Mouse (Mus musculus): ENCODE results near the gene Itpkb. TPM values are rescaled to one million over a fixed set of nuclear protein-coding genes. Genes with fewer than 3 reads are reported as not detected.

Itpkb gene
- polyA plus RNA-seq, 1 experiment from 2014 or later: 3.7 TPM

- Histone ChIP-seq H3K4me3 (ENCODE audit: low read depth, low read length) (no peak overlapping the region), H3K27ac (replicated peaks) (no peak overlapping the region; the same call in 1 of the 2 replicates), H3K9ac (ENCODE audit: low read length) (no peak overlapping the region), H3K27me3 (ENCODE audit: control insufficient read depth, insufficient read depth, low read length) (no peaks in the 10 kb centered on the region), H3K4me2 (replicated peaks; ENCODE audit: low read depth) (no peak overlapping the region), H3K36me3 (ENCODE audit: control insufficient read depth, insufficient read depth, low read length) (no peaks in the 10 kb centered on the region), H3K4me1 (replicated peaks; ENCODE audit: control insufficient read depth, insufficient read depth) (peaks cover 28% of the 10 kb centered on the region), H3K9me3 (ENCODE audit: control insufficient read depth, low read length) (no peaks in the 10 kb centered on the region)
- no peak for ATAC-seq (ENCODE audit: low FRiP score, low TSS enrichment)
- WGBS: 74% methylated on average over 9 of the region's 9 CpGs
- DNase-seq (ENCODE audit: low spot score): no peak
- no peak for TF ChIP-seq EP300 (optimal IDR thresholded peaks at IDR 0.05)
- TF ChIP-seq CTCF (IDR thresholded peaks at IDR 0.05; ENCODE audit: low read depth): no peak
These were observed 75.5 kb downstream of the Itpkb start for GRCm38 (mm10) chr1:180405576-180406335.

DNA sequence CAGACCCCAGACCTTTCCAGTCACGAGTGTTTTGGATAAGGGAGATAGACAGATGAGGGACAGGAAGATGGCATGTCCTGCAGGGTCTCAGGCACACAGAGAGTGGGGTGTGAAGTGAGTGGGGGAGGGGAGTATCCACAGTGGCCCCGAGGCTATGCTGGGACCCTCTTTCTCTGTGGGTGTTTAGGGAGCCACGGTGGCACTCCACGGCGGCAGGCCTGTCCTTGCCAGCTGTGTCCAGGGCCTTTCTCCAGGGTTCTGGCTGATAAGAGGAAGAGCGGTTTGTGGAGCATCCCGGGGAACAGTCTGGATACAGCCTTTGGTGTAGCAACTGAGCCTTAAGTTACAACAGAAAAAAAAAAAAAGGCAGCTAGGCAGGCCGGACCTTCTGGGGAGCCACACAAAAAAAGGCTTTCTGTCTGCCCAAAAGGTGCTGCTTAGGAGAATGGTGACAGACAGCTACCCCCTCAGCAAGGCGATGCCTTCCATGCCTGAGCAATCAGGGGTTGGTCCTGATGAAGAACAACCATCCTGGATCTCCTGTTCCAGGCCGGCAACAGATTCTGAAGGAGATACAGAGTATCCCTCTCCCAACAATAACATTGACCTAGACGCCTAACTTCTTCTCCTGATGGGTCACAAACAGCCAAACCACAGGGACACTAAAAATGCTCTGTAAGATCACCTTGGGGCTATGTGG lies 76.2 kb downstream of the Itpkb start:
- TF ChIP-seq EP300 (optimal IDR thresholded peaks at IDR 0.05) (no peak), CTCF (IDR thresholded peaks at IDR 0.05; ENCODE audit: low read depth) (no peak)
- ATAC-seq (ENCODE audit: low FRiP score, low TSS enrichment) (no peak), DNase-seq (ENCODE audit: low spot score) (no peak)
- Histone ChIP-seq H3K4me2 (replicated peaks; ENCODE audit: low read depth) (no peak overlapping the region), H3K36me3 (ENCODE audit: control insufficient read depth, insufficient read depth, low read length) (no peaks in the 10 kb centered on the region), H3K4me1 (replicated peaks; ENCODE audit: control insufficient read depth, insufficient read depth) (peaks cover 29% of the 10 kb centered on the region), H3K9ac (ENCODE audit: low read length) (no peak overlapping the region), H3K9me3 (ENCODE audit: control insufficient read depth, low read length) (no peaks in the 10 kb centered on the region), H3K27ac (replicated peaks) (no peak overlapping the region; the same call in 1 of the 2 replicates), H3K27me3 (ENCODE audit: control insufficient read depth, insufficient read depth, low read length) (no peaks in the 10 kb centered on the region), H3K4me3 (ENCODE audit: low read depth, low read length) (no peak overlapping the region)
- WGBS: 78% methylated on average over 11 of the region's 11 CpGs

- no peaks in the 10 kb centered on the region for H3K27me3 ChIP-seq (ENCODE audit: control insufficient read depth, insufficient read depth, low read length)
- no peaks in the 10 kb centered on the region for H3K36me3 ChIP-seq (ENCODE audit: control insufficient read depth, insufficient read depth, low read length)
- ATAC-seq (ENCODE audit: low FRiP score, low TSS enrichment) (peak; percentile 70), DNase-seq (ENCODE audit: low spot score) (peak; percentile 90)
- peak overlapping the region; percentile 80 for H3K27ac ChIP-seq (replicated peaks)
- H3K4me1 ChIP-seq (replicated peaks; ENCODE audit: control insufficient read depth, insufficient read depth): peaks cover 29% of the 10 kb centered on the region
- 18% methylated on average over 16 of the region's 16 CpGs for WGBS
- H3K4me3 ChIP-seq (ENCODE audit: low read depth, low read length): peak overlapping the region; percentile 17; the same call in 1 of the 2 replicates
- peak overlapping the region; percentile 40; the same call in 1 of the 2 replicates for H3K4me2 ChIP-seq (replicated peaks; ENCODE audit: low read depth)
- H3K9me3 ChIP-seq (ENCODE audit: control insufficient read depth, low read length): no peaks in the 10 kb centered on the region
- TF ChIP-seq CTCF (IDR thresholded peaks at IDR 0.05; ENCODE audit: low read depth): peak; percentile 81
- TF ChIP-seq EP300 (optimal IDR thresholded peaks at IDR 0.05): no peak
- H3K9ac ChIP-seq (ENCODE audit: low read length): peak overlapping the region; percentile 51; the same call in 1 of the 2 replicates
These were observed 76.9 kb downstream of the Itpkb start for GRCm38 (mm10) chr1:180407171-180407671.

DNA sequence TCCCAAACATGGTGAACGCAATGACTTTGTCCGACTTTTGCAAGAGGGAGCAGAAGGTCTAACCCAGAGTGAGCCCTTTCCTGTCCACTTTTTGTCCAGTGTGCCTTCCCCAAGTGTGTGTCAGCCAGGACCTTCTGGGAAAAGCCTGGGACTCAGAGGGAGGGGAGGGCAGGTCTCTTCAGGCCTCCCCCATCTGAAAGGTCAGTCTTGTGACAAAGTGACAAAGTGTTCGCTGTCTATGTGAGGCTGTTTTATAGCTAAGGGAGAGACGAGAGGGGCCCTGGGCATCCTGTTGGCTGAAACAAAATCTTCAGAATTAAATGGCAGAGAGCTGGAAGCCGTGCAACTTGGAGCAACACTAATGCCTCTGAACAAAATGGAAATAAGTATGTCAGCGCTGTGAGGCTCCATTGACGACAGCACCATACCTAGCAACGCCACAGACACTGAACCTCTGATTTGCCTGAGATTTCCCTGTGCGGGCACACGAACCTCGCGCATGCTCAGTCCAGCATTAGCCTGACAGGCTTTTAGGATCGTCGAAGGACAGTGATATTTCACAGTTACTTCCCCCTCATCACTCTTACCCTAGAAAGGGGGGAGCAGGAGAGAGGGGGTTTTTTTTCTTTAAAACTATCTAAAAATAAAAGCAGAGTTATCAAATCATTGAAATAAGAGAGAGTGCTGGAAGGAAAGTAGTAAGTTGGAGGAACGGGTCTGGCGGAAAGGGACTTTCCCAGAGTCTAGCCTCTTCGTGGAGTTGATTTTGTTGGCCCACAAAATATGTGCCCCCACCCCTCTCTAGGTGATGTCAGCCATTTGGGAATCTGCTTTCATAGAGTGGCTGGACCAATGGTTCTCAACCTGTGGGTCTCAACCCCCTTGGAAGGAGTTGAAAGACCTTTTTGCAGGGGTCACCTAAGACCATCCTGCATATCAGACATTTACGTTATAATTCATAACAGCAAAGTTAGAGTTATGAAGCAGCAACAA lies 77.7 kb downstream of the Itpkb start:
- ATAC-seq (ENCODE audit: low FRiP score, low TSS enrichment) (no peak), DNase-seq (ENCODE audit: low spot score) (no peak)
- WGBS: 63% methylated on average over 18 of the region's 18 CpGs
- Histone ChIP-seq H3K36me3 (ENCODE audit: control insufficient read depth, insufficient read depth, low read length) (no peaks in the 10 kb centered on the region), H3K4me1 (replicated peaks; ENCODE audit: control insufficient read depth, insufficient read depth) (peaks cover 25% of the 10 kb centered on the region), H3K27me3 (ENCODE audit: control insufficient read depth, insufficient read depth, low read length) (no peaks in the 10 kb centered on the region), H3K9me3 (ENCODE audit: control insufficient read depth, low read length) (no peaks in the 10 kb centered on the region), H3K4me3 (ENCODE audit: low read depth, low read length) (no peak overlapping the region), H3K27ac (replicated peaks) (peak overlapping the region; percentile 80), H3K4me2 (replicated peaks; ENCODE audit: low read depth) (peak overlapping the region; percentile 40; the same call in 1 of the 2 replicates), H3K9ac (ENCODE audit: low read length) (no peak overlapping the region)
- TF ChIP-seq EP300 (optimal IDR thresholded peaks at IDR 0.05) (no peak), CTCF (IDR thresholded peaks at IDR 0.05; ENCODE audit: low read depth) (no peak)

DNA sequence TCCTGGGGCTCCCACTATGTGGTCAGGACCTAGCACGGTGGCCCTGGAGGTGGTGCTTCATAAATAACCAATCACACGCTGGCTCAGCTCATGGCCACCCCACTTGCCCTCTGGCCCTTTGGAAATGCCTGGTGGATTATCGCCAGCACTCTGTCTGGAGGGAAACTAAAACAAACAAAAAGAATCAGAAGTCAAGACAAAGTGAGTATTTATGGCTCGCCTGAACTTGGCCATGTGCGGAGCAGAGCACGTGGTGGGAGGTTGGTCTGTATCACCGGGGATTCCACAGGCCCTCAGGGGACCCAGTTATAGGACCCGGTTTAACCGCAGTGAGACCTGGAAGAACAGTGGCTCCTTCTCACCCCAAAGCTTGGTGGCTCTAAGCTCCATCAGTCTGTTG lies 78.5 kb downstream of the Itpkb start:
- H3K27ac ChIP-seq (replicated peaks): 0 out of 2 replicates have a peak overlapping the region, but pooled peaks have one; percentile 6
- ATAC-seq (ENCODE audit: low FRiP score, low TSS enrichment): no peak
- WGBS: 18% methylated on average over 9 of the region's 9 CpGs

More for the DNA sequence above, 78.5 kb downstream of the Itpkb start:
- no peaks in the 10 kb centered on the region for H3K36me3 ChIP-seq (ENCODE audit: control insufficient read depth, insufficient read depth, low read length)
- no peak overlapping the region for H3K4me3 ChIP-seq (ENCODE audit: low read depth, low read length)
- H3K9me3 ChIP-seq (ENCODE audit: control insufficient read depth, low read length): no peaks in the 10 kb centered on the region
- DNase-seq (ENCODE audit: low spot score): peak; percentile 44
- H3K4me1 ChIP-seq (replicated peaks; ENCODE audit: control insufficient read depth, insufficient read depth): peaks cover 25% of the 10 kb centered on the region
- no peak overlapping the region for H3K4me2 ChIP-seq (replicated peaks; ENCODE audit: low read depth)
- no peak overlapping the region for H3K9ac ChIP-seq (ENCODE audit: low read length)
- H3K27me3 ChIP-seq (ENCODE audit: control insufficient read depth, insufficient read depth, low read length): no peaks in the 10 kb centered on the region
- no peak for TF ChIP-seq EP300 (optimal IDR thresholded peaks at IDR 0.05)
- TF ChIP-seq CTCF (IDR thresholded peaks at IDR 0.05; ENCODE audit: low read depth): no peak
